Mouse (Mus musculus) forebrain, embryonic 15.5 days (tissue): Measurements from ENCODE around the gene Olfr101. TPM values are rescaled to one million over a fixed set of nuclear protein-coding genes. Genes with fewer than 3 reads are reported as not detected.

Experiments used
- ATAC-seq: fragments of 200-750 bp; cut with Nextera tagmentation; replicated peaks from 2 replicates; pipeline ENCODE4 v1.8.0; 2017; ENCODE audit warnings: mild to moderate bottlenecking, moderate TSS enrichment, moderate library complexity
- H3K27ac ChIP-seq: fragments of 300-500 bp; sonication (generic); replicated peaks from 2 replicates; pipeline ENCODE4 v1.5.1; 2015; ENCODE audit warnings: mild to moderate bottlenecking, inconsistent platforms
- H3K27me3 ChIP-seq: fragments of 300-500 bp; sonication (generic); 2 replicates; pipeline ENCODE4 v1.6.1; 2015; ENCODE audit warnings: inconsistent platforms
- H3K36me3 ChIP-seq: fragments of 300-500 bp; sonication (generic); 2 replicates; pipeline ENCODE4 v1.6.1; 2015; ENCODE audit warnings: mild to moderate bottlenecking, inconsistent platforms
- H3K4me1 ChIP-seq: fragments of 300-500 bp; sonication (generic); 2 replicates; pipeline ENCODE4 v1.6.1; 2015; ENCODE audit warnings: inconsistent platforms
- H3K4me2 ChIP-seq: fragments of 300-500 bp; sonication (generic); replicated peaks from 2 replicates; pipeline ENCODE4 v1.6.1; 2015; ENCODE audit warnings: mild to moderate bottlenecking, inconsistent platforms
- H3K4me3 ChIP-seq: fragments of 300-500 bp; sonication (generic); 2 replicates; pipeline ENCODE4 v1.5.1; 2015; ENCODE audit warnings: mild to moderate bottlenecking, inconsistent platforms
- H3K9ac ChIP-seq: fragments of 300-500 bp; sonication (generic); replicated peaks from 2 replicates; pipeline ENCODE4 v1.6.1; 2015; ENCODE audit warnings: mild to moderate bottlenecking, inconsistent platforms
- H3K9me3 ChIP-seq: fragments of 300-500 bp; sonication (generic); 2 replicates; pipeline ENCODE4 v1.6.1; 2016; ENCODE audit warnings: inconsistent platforms
- WGBS: fragments of 180-500 bp; shearing (Covaris S2); methylation state at CpG from one replicate; pipeline ENCODE4 v1.1.7; 2015; ENCODE audit warnings: mixed read lengths; 5-methylcytosine and 5-hydroxymethylcytosine counted together
- polyA plus RNA-seq: library from polyadenylated mRNA; unstranded; fragments of >200 nt; fragmentation: Nextera tagmentation; extraction: Ambion mirVana; gene quantifications from 2 replicates; pipeline ENCODE4 v1.2.1, GENCODE M21; 2015

The Olfr101 gene
- polyA plus RNA-seq, 1 experiment from 2014 or later = not detected

GRCm38 (mm10) chr17:37250544-37250943, 53.6 kb downstream of the Olfr101 start:
- H3K4me1 ChIP-seq = no peaks in the 10 kb centered on the region
- no peaks in the 10 kb centered on the region for H3K9me3 ChIP-seq
- no peak overlapping the region for H3K4me3 ChIP-seq
- no peak overlapping the region for H3K9ac ChIP-seq
- WGBS = 13% methylated on average over 1 of the region's 1 CpGs
- no peaks in the 10 kb centered on the region for H3K27me3 ChIP-seq
- no peaks in the 10 kb centered on the region for H3K36me3 ChIP-seq
- H3K27ac ChIP-seq = no peak overlapping the region
- H3K4me2 ChIP-seq = no peak overlapping the region
- ATAC-seq = no peak

GRCm38 (mm10) chr17:37249460-37249859, 54.7 kb downstream of the Olfr101 start:
- no peak for ATAC-seq
- Histone ChIP-seq H3K4me3 (no peak overlapping the region), H3K4me2 (no peak overlapping the region), H3K4me1 (no peaks in the 10 kb centered on the region), H3K9ac (no peak overlapping the region), H3K36me3 (no peaks in the 10 kb centered on the region), H3K9me3 (no peaks in the 10 kb centered on the region), H3K27ac (no peak overlapping the region), H3K27me3 (no peaks in the 10 kb centered on the region)

Other genes starting within 250 kb of the Olfr101 start
- gene Olfr90, start 215.8 kb downstream of the Olfr101 start, polyA plus RNA-seq = not detected in 2 replicates
- not detected in 2 replicates for gene Olfr91, start 206.0 kb downstream of the Olfr101 start, polyA plus RNA-seq
- gene Olfr92, start 184.2 kb downstream of the Olfr101 start, polyA plus RNA-seq = not detected in 2 replicates
- gene Olfr93, start 142.8 kb downstream of the Olfr101 start, polyA plus RNA-seq = not detected in 2 replicates
- not detected in 2 replicates for gene Ubd, start 110.4 kb downstream of the Olfr101 start, polyA plus RNA-seq
- not detected in 2 replicates for gene Olfr94, start 103.3 kb downstream of the Olfr101 start, polyA plus RNA-seq
- gene Olfr95, start 91.2 kb downstream of the Olfr101 start, polyA plus RNA-seq = not detected in 2 replicates
- gene Olfr96, start 84.2 kb downstream of the Olfr101 start, polyA plus RNA-seq = not detected in 2 replicates
- gene Olfr97, start 67.0 kb downstream of the Olfr101 start, polyA plus RNA-seq = not detected in 2 replicates
- gene Olfr98, start 40.6 kb downstream of the Olfr101 start, polyA plus RNA-seq = not detected in 2 replicates
- 0.61 and 1.0 TPM in 2 replicates for gene H2-M3, start 34.1 kb downstream of the Olfr101 start, polyA plus RNA-seq
- not detected in 2 replicates for gene Olfr99, start 20.9 kb downstream of the Olfr101 start, polyA plus RNA-seq
- gene Olfr102, start 12.7 kb upstream of the Olfr101 start, polyA plus RNA-seq = not detected in 2 replicates
- not detected in 2 replicates for gene Olfr103, start 35.4 kb upstream of the Olfr101 start, polyA plus RNA-seq
- gene Olfr104-ps, start 55.3 kb upstream of the Olfr101 start, polyA plus RNA-seq = not detected in 2 replicates
- gene Olfr105-ps, start 74.7 kb upstream of the Olfr101 start, polyA plus RNA-seq = not detected in 2 replicates
- gene Olfr106-ps, start 86.1 kb upstream of the Olfr101 start, polyA plus RNA-seq = not detected in 2 replicates
- not detected in 2 replicates for gene Olfr107, start 94.9 kb upstream of the Olfr101 start, polyA plus RNA-seq
- gene Olfr108, start 141.2 kb upstream of the Olfr101 start, polyA plus RNA-seq = not detected in 2 replicates
- not detected in 2 replicates for gene Olfr109, start 154.6 kb upstream of the Olfr101 start, polyA plus RNA-seq
- not detected in 2 replicates for gene H2-M2, start 179.2 kb upstream of the Olfr101 start, polyA plus RNA-seq
- not detected in 2 replicates for gene Olfr110, start 188.2 kb upstream of the Olfr101 start, polyA plus RNA-seq
- not detected in 2 replicates for gene Olfr111, start 203.7 kb upstream of the Olfr101 start, polyA plus RNA-seq